Mouse (Mus musculus): ENCODE data around the gene Sh3bgrl2. TPM values are rescaled to one million over a fixed set of nuclear protein-coding genes. Genes with fewer than 3 reads are reported as not detected.

Sh3bgrl2 gene
- polyA plus RNA-seq, 1 experiment from 2014 or later: 15.0 TPM

DNA sequence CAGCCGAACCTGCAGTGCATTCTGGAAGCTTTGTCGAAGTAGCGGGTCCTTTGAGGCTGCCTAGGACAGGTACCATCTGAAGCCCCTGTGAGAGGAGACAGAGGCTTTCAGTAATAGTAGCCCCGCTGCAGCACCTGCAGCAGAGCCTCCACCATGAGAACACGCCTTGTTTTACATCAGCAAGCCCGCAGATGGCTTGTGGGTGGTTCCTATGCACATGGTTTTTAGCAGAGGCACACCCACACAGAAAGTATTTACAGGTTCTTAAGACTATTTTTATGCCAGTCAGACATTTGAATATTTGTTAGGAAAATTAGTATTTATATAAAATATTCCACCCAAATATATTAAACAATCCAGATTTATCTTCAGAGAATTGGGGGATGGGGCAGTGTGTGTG is 48.0 kb downstream of the Sh3bgrl2 start:
- Histone ChIP-seq H3K9ac (no peak overlapping the region), H3K4me1 (peaks cover 23% of the 10 kb centered on the region), H3K9me3 (no peaks in the 10 kb centered on the region), H3K4me2 (no peak overlapping the region), H3K4me3 (no peak overlapping the region), H3K27ac (replicated peaks) (no peak overlapping the region), H3K27me3 (replicated peaks) (no peaks in the 10 kb centered on the region), H3K36me3 (no peaks in the 10 kb centered on the region)
- no peak for ATAC-seq (ENCODE audit: extremely low read depth, insufficient number of reproducible peaks, low FRiP score, low TSS enrichment)
- 89% methylated on average over 6 of the region's 6 CpGs for WGBS

DNA sequence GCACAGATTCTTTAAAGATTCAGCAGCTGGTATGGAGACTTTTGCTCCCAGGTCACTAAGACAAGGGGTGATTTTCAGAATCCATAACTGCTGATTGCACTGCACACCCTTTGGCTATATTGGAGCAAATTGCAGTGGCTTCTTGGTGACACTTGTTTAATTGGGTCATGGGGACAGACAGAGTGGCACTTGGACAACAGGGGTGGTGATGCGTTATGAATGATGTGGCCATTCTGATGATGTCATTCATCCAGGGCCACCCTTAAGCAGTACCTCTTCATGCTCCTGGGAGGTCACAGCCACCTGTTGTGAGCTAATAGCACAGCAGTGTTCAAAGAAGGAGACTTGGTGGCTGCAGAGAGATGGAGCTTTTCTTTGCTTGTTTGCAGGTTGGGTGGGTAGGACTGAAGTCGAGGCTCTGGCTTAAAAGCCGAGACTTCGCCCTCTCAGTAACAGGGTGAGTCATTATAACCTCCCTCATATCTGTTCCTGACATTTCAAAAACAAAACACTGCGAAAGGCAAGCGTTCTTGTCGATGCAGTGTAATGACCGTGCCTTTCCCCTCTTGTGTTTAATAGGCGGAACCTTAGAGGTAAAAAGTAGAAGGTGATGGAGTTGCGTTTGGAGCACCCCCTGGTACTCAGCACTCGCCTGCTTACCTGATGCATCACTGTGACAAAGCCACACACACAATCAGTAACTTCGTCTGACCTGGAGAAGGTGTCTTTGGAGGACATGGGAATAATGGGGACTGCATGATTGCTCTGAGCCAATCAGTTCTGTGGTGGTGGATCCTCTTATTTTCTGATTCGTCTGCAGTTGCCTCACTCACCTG is 48.7 kb downstream of the Sh3bgrl2 start:
- Histone ChIP-seq H3K27me3 (replicated peaks) (no peaks in the 10 kb centered on the region), H3K27ac (replicated peaks) (no peak overlapping the region), H3K4me1 (peaks cover 25% of the 10 kb centered on the region), H3K4me2 (no peak overlapping the region), H3K4me3 (no peak overlapping the region), H3K9ac (no peak overlapping the region), H3K9me3 (no peaks in the 10 kb centered on the region), H3K36me3 (no peaks in the 10 kb centered on the region)
- ATAC-seq (ENCODE audit: extremely low read depth, insufficient number of reproducible peaks, low FRiP score, low TSS enrichment): no peak
- WGBS: 73% methylated on average over 13 of the region's 13 CpGs

- Histone ChIP-seq H3K4me1 (peaks cover 32% of the 10 kb centered on the region), H3K27me3 (replicated peaks) (no peaks in the 10 kb centered on the region), H3K27ac (replicated peaks) (no peak overlapping the region), H3K4me2 (no peak overlapping the region), H3K4me3 (no peak overlapping the region), H3K9ac (no peak overlapping the region), H3K9me3 (no peaks in the 10 kb centered on the region), H3K36me3 (no peaks in the 10 kb centered on the region)
- no peak for ATAC-seq (ENCODE audit: extremely low read depth, insufficient number of reproducible peaks, low FRiP score, low TSS enrichment)
- 50% methylated on average over 7 of the region's 7 CpGs for WGBS
Observed at GRCm38 (mm10) chr9:83598047-83598446, 49.9 kb downstream of the Sh3bgrl2 start.

DNA sequence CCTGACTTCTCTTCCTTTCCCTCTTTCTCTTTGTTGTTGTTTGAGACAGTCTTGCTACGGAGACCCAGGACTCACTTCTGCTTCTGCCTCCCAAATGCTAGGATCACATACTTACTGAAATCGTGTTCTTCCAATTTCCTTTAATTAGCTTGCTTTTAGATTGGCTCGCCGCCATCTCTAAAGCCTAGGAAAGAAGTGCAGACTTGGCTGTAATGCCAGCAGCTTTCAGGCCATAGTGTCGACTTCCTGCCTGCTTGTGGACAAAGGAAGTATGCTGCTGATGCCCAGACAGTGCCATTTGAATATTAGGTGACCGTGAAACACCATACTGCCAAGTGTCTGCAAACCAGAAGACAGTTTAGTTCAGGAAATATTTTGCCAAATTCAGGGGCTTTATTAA is 51.4 kb downstream of the Sh3bgrl2 start:
- no peak overlapping the region for H3K9ac ChIP-seq
- H3K4me1 ChIP-seq: peaks cover 40% of the 10 kb centered on the region
- 55% methylated on average over 6 of the region's 6 CpGs for WGBS
- no peak overlapping the region for H3K4me2 ChIP-seq
- H3K27ac ChIP-seq (replicated peaks): peak overlapping the region; percentile 68
- no peaks in the 10 kb centered on the region for H3K9me3 ChIP-seq
- H3K27me3 ChIP-seq (replicated peaks): no peaks in the 10 kb centered on the region
- no peak overlapping the region for H3K4me3 ChIP-seq
- no peak for ATAC-seq (ENCODE audit: extremely low read depth, insufficient number of reproducible peaks, low FRiP score, low TSS enrichment)
- no peaks in the 10 kb centered on the region for H3K36me3 ChIP-seq

DNA sequence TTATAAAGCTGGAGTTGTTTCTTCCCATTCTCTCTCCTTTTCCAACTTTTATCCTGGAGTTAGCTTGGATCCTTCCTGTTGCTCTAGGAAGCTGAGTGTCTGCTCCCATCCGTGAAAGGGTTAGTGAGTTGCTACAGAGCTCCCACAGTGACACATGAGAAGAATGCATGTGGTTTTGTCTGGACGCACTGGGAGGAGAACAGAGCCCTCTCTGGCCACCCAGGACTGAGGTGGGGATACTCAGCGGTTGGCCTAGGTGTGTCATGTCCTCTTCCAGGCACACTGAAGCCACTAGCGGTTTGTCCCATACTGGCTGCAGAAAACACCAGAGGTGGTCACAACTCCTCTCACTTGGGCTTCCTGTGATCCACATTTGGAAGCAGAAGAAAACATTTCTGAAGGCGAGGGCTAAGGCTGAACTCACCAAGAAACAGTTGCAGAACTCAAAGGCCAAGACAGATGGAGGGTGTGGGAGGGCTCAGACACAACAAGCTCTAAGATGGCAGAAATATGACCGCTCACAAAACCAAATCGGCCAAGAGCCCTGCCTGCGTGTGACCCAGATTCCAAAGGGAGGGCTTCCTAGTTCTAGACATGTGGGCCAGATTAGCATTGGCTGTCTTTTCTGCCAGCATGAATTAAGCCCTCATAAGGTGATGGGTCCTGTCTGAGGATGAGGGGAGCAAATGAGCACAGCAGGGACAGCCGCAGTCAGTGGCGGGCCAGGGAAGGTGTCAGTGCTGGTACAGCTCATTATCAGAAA is 52.3 kb downstream of the Sh3bgrl2 start:
- H3K9me3 ChIP-seq: no peaks in the 10 kb centered on the region
- 68% methylated on average over 10 of the region's 10 CpGs for WGBS
- H3K9ac ChIP-seq: no peak overlapping the region
- no peak overlapping the region for H3K4me2 ChIP-seq
- no peaks in the 10 kb centered on the region for H3K36me3 ChIP-seq
- H3K27ac ChIP-seq (replicated peaks): no peak overlapping the region
- no peak overlapping the region for H3K4me3 ChIP-seq
- no peak for ATAC-seq (ENCODE audit: extremely low read depth, insufficient number of reproducible peaks, low FRiP score, low TSS enrichment)
- H3K27me3 ChIP-seq (replicated peaks): no peaks in the 10 kb centered on the region
- H3K4me1 ChIP-seq: peaks cover 47% of the 10 kb centered on the region

DNA sequence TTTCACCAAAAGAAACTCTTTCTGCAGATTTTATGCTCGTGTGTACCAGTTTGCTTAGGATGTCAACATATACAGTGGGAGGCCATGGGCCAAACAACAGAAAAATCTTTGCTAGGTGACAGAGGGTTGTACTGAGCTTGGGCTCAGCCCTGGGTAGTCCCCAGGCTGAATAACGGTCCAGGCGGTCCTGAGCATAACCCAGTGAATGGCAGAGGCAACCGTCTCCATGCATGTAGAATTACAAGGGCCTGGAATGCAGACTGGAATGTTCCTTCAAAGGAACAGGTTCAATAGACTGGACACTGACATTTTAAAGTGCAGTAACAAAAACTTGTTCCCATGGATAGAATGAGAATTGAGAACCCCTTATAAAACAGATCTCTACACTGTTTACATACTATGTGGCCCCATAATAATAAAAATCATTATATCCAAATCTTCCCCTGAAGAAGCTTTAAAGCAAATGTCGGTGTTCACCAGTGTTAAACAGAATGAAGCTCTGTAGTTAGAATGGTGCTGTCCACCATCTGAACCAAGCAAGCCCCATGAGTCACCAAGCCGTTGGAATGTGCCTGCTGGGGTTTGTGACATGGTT is 54.1 kb downstream of the Sh3bgrl2 start:
- Histone ChIP-seq H3K27ac (replicated peaks) (no peak overlapping the region), H3K4me2 (no peak overlapping the region), H3K4me1 (peaks cover 55% of the 10 kb centered on the region), H3K9ac (no peak overlapping the region), H3K4me3 (no peak overlapping the region), H3K9me3 (no peaks in the 10 kb centered on the region), H3K36me3 (no peaks in the 10 kb centered on the region), H3K27me3 (replicated peaks) (no peaks in the 10 kb centered on the region)
- 52% methylated on average over 6 of the region's 6 CpGs for WGBS
- ATAC-seq (ENCODE audit: extremely low read depth, insufficient number of reproducible peaks, low FRiP score, low TSS enrichment): no peak

- no peak for ATAC-seq (ENCODE audit: extremely low read depth, insufficient number of reproducible peaks, low FRiP score, low TSS enrichment)
- H3K4me3 ChIP-seq: no peak overlapping the region
- H3K27me3 ChIP-seq (replicated peaks): no peaks in the 10 kb centered on the region
- H3K27ac ChIP-seq (replicated peaks): no peak overlapping the region
- no peaks in the 10 kb centered on the region for H3K36me3 ChIP-seq
- H3K9me3 ChIP-seq: no peaks in the 10 kb centered on the region
- H3K9ac ChIP-seq: no peak overlapping the region
- peaks cover 63% of the 10 kb centered on the region for H3K4me1 ChIP-seq
- WGBS: 56% methylated on average over 2 of the region's 2 CpGs
- H3K4me2 ChIP-seq: no peak overlapping the region
Observed at GRCm38 (mm10) chr9:83603159-83603558, 55.0 kb downstream of the Sh3bgrl2 start.

- WGBS: 63% methylated on average over 8 of the region's 8 CpGs
- no peaks in the 10 kb centered on the region for H3K9me3 ChIP-seq
- no peak for ATAC-seq (ENCODE audit: extremely low read depth, insufficient number of reproducible peaks, low FRiP score, low TSS enrichment)
- no peak overlapping the region for H3K4me2 ChIP-seq
- no peaks in the 10 kb centered on the region for H3K36me3 ChIP-seq
- no peak overlapping the region for H3K27ac ChIP-seq (replicated peaks)
- no peak overlapping the region for H3K4me3 ChIP-seq
- no peak overlapping the region for H3K9ac ChIP-seq
- peaks cover 58% of the 10 kb centered on the region for H3K4me1 ChIP-seq
- no peaks in the 10 kb centered on the region for H3K27me3 ChIP-seq (replicated peaks)
Observed at GRCm38 (mm10) chr9:83605886-83606640, 57.9 kb downstream of the Sh3bgrl2 start.

DNA sequence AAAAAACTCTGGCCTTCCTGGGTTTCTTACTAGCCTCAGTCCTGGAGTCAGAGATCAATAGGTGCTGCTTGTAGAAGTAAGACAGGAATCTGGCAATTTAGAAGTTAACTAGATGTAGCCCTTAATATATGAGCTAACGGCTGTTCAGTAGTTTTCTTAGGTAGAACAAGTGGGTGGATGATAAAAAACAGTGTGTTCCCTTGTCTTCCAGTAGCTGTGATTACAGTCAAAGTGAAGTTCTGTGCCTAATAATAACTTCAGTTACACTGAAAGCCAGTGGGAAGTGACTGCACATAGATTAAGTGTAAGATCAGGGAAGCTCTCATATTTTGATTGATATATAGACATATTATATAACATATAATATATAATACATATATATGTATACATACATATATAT is 60.0 kb downstream of the Sh3bgrl2 start:
- WGBS: 39% methylated on average over 1 of the region's 1 CpGs

DNA sequence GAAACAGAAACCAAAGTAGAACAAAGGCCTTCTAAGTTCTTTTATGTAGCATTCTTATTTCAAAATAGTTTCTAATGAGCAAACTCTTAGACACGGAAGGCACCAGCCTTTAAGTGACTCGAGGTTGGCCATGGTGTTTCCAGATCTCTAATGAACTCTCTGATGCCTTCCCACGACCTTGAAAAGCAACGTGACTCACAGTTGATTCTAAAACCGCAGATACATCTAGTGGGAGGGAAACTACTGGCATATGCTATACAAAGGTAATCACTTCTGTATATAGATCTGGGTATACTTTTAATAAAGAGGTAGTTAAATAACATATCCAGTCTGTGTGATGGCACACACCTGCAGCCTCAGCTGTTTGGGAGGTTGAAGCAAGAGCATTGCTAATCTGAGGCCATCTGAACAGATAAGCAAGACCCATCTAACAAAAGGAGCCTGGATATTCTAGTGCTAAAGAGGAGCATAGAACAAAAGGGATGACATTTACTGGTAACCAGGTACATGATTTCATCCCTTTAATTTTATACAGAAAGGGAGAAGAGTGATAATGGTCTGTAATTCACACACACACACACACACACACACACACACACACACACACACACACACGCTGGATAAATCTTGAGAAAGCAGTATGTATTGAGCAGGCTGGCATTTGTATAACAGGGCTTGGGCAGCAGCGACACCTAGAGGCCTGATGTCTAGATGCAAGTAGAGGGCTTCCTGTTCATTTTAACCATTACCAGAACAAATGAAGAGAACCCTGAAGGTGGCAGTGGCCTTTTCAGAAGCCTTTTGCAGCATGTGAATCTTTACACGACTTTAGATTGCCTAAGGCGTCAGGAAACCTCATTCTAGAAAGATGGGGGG is 61.5 kb downstream of the Sh3bgrl2 start:
- no peaks in the 10 kb centered on the region for H3K9me3 ChIP-seq
- H3K27me3 ChIP-seq (replicated peaks): no peaks in the 10 kb centered on the region
- H3K9ac ChIP-seq: no peak overlapping the region
- H3K27ac ChIP-seq (replicated peaks): no peak overlapping the region
- H3K4me2 ChIP-seq: no peak overlapping the region
- no peak for ATAC-seq (ENCODE audit: extremely low read depth, insufficient number of reproducible peaks, low FRiP score, low TSS enrichment)
- 32% methylated on average over 9 of the region's 9 CpGs for WGBS
- no peak overlapping the region for H3K4me3 ChIP-seq
- peaks cover 36% of the 10 kb centered on the region for H3K4me1 ChIP-seq
- no peaks in the 10 kb centered on the region for H3K36me3 ChIP-seq

More for the DNA sequence above, 60.0 kb downstream of the Sh3bgrl2 start:
- H3K9me3 ChIP-seq: no peaks in the 10 kb centered on the region
- H3K9ac ChIP-seq: no peak overlapping the region
- no peak overlapping the region for H3K4me3 ChIP-seq
- no peak for ATAC-seq (ENCODE audit: extremely low read depth, insufficient number of reproducible peaks, low FRiP score, low TSS enrichment)
- H3K36me3 ChIP-seq: no peaks in the 10 kb centered on the region
- peaks cover 49% of the 10 kb centered on the region for H3K4me1 ChIP-seq
- H3K4me2 ChIP-seq: no peak overlapping the region
- H3K27ac ChIP-seq (replicated peaks): no peak overlapping the region
- H3K27me3 ChIP-seq (replicated peaks): no peaks in the 10 kb centered on the region
